Mouse (Mus musculus) brain, embryonic 14.5 days (tissue): ENCODE measurements around the gene Ncor1.
"Not testable (repeated sequence)": the region's sequence is repeated elsewhere in the genome, so short reads cannot be mapped to it uniquely, and the experiment has no call there.

ENCODE experiments used
- CTCF ChIP-seq: fragments of 200-500 bp; IDR thresholded peaks from 2 replicates; pipeline ENCODE4 v1.5.1; 2012; ENCODE audit warnings: inconsistent platforms, mild to moderate bottlenecking, moderate library complexity, borderline replicate concordance; ENCODE audit not compliant: insufficient read depth, insufficient read length; ENCODE audit errors: extremely low read depth
- POLR2A ChIP-seq: fragments of 200-500 bp; IDR thresholded peaks from 2 replicates; pipeline ENCODE4 v1.6.1; 2012; ENCODE audit warnings: mild to moderate bottlenecking, inconsistent platforms, borderline replicate concordance; ENCODE audit not compliant: poor library complexity, insufficient read depth, insufficient read length, severe bottlenecking; ENCODE audit errors: extremely low read depth

DNA sequence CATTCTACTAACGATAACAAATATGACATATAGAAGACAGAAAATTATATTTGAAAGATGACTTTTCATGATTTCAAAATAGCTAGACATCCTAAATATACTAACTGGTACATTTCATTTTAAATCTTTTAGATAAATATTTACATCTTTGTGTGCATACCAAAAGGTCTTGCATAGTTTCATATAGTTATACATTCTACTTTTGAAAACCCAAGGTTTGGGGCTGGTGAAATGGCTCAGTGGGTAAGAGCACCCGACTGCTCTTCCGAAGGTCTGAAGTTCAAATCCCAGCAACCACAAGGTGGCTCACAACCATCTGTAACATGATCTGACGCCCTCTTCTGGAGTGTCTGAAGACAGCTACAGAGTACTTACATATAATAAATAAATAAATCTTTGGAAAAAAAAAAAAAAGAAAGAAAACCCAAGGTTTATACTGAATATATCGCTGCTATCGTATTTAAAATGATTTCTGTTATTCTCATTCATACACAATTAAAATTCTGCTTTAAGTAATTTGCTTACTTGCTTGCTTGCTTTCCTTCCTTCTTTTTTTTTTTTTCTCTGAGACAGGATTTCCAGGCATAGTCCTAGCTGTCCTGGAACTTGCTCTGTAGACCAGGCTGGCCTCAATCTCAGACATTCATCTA lies 81.0 kb downstream of the Ncor1 start:
- not testable (repeated sequence) for TF ChIP-seq POLR2A, CTCF
